Mouse (Mus musculus) forebrain, embryonic 16.5 days (tissue): Measurements from ENCODE around the gene Rbbp6. TPM values are rescaled to one million over a fixed set of nuclear protein-coding genes. Genes with fewer than 3 reads are reported as not detected.

Experiments used
- ATAC-seq: fragments of 200-750 bp; cut with Nextera tagmentation; 2 replicates; pipeline ENCODE4 v1.8.0; 2017; ENCODE audit warnings: mild to moderate bottlenecking, moderate library complexity
- H3K27ac ChIP-seq: fragments of 300-500 bp; sonication (generic); 2 replicates; pipeline ENCODE4 v1.5.1; 2014; ENCODE audit warnings: low read length, control low read depth
- H3K27me3 ChIP-seq: fragments of 300-500 bp; sonication (generic); replicated peaks from 2 replicates; pipeline ENCODE4 v1.6.1; 2014; ENCODE audit warnings: low read length; ENCODE audit not compliant: control insufficient read depth, insufficient read depth
- H3K36me3 ChIP-seq: fragments of 300-500 bp; sonication (generic); 2 replicates; pipeline ENCODE4 v1.6.1; 2014; ENCODE audit not compliant: control insufficient read depth, insufficient read depth
- H3K4me1 ChIP-seq: fragments of 300-500 bp; sonication (generic); replicated peaks from 2 replicates; pipeline ENCODE4 v1.6.1; 2014; ENCODE audit warnings: low read length; ENCODE audit not compliant: control insufficient read depth, insufficient read depth
- H3K4me2 ChIP-seq: fragments of 300-500 bp; sonication (generic); 2 replicates; pipeline ENCODE4 v1.6.1; 2014; ENCODE audit warnings: mild to moderate bottlenecking, low read length, control low read depth
- H3K4me3 ChIP-seq: fragments of 300-500 bp; sonication (generic); replicated peaks from 2 replicates; pipeline ENCODE4 v1.5.1; 2014; ENCODE audit warnings: mild to moderate bottlenecking, low read length, control low read depth
- H3K9ac ChIP-seq: fragments of 300-500 bp; sonication (generic); replicated peaks from 2 replicates; pipeline ENCODE4 v1.6.1; 2014; ENCODE audit warnings: low read depth, low read length, control low read depth
- H3K9me3 ChIP-seq: fragments of 300-500 bp; sonication (generic); 2 replicates; pipeline ENCODE4 v1.6.1; 2016; ENCODE audit warnings: low read length; ENCODE audit not compliant: control insufficient read depth
- WGBS: fragments of 180-500 bp; shearing (Covaris S2); extraction: QIAGEN DNeasy Blood & Tissue Kit; methylation state at CpG from one replicate; pipeline ENCODE4 v1.1.7; 2014; 5-methylcytosine and 5-hydroxymethylcytosine counted together
- polyA plus RNA-seq: library from polyadenylated mRNA; unstranded; fragments of >200 nt; fragmentation: Nextera tagmentation; extraction: Ambion mirVana; gene quantifications from 2 replicates; pipeline ENCODE4 v1.2.1, GENCODE M21; 2015

Rbbp6 gene
- polyA plus RNA-seq, result 26.9 and 28.2 TPM in 2 replicates

- no peak for ATAC-seq
- no peaks in the 10 kb centered on the region; the same call in 1 of the 2 replicates for H3K4me1 ChIP-seq
- H3K4me3 ChIP-seq, result no peak within 1 kb of the TSS
- no peak within 1 kb of the TSS for H3K27ac ChIP-seq
- no peaks in the 10 kb centered on the region for H3K36me3 ChIP-seq
- H3K9ac ChIP-seq, result no peak within 1 kb of the TSS
- WGBS, result 78% methylated on average over 5 of the region's 5 CpGs
- H3K9me3 ChIP-seq, result no peaks in the 10 kb centered on the region
- H3K4me2 ChIP-seq, result no peak within 1 kb of the TSS
- no peaks in the 10 kb centered on the region for H3K27me3 ChIP-seq
Observed at GRCm38 (mm10) chr7:122965386-122965785, at the start of gene Rbbp6. Gene Rbbp6, plus strand, starts transcription at chr7:122965686.

- Histone ChIP-seq H3K9me3 (no peaks in the 10 kb centered on the region), H3K4me2 (0 out of 2 replicates have a peak overlapping the region, but pooled peaks have one; percentile 25), H3K27me3 (no peaks in the 10 kb centered on the region), H3K9ac (no peak overlapping the region), H3K4me1 (no peaks in the 10 kb centered on the region), H3K27ac (no peak overlapping the region), H3K36me3 (no peaks in the 10 kb centered on the region), H3K4me3 (no peak overlapping the region)
- peak; percentile 77 for ATAC-seq
- WGBS, result 43% methylated on average over 13 of the region's 13 CpGs
Observed at GRCm38 (mm10) chr7:122919728-122920582, 45.5 kb upstream of the Rbbp6 start.

DNA sequence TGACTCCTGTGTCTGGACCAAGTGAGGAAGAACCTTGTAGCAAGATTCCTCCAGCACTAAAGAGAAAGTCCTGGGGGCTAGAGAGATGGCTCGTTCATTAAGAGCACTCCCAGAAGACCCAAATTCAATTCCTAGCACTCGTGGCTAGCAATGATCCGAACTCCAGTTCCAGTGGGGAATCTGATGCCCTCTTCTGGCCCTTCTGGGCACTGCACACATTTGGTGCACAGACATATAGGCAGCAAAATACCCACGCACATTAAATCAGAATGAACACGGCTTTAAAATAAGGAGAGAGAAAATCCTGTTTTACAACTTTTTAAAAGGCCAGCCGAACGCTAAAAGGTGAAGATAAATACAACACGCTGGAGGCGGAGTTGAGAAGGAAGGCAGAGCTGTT, 43.9 kb upstream of the Rbbp6 start:
- 83% methylated on average over 9 of the region's 9 CpGs for WGBS
- Histone ChIP-seq H3K27ac (no peak overlapping the region), H3K9ac (no peak overlapping the region), H3K36me3 (no peaks in the 10 kb centered on the region), H3K9me3 (no peaks in the 10 kb centered on the region), H3K4me2 (no peak overlapping the region), H3K27me3 (no peaks in the 10 kb centered on the region), H3K4me3 (no peak overlapping the region), H3K4me1 (no peaks in the 10 kb centered on the region)
- no peak for ATAC-seq

- Histone ChIP-seq H3K27ac (no peak overlapping the region), H3K4me2 (no peak overlapping the region), H3K4me3 (no peak overlapping the region), H3K27me3 (no peaks in the 10 kb centered on the region), H3K9ac (no peak overlapping the region), H3K36me3 (no peaks in the 10 kb centered on the region), H3K4me1 (no peaks in the 10 kb centered on the region), H3K9me3 (no peaks in the 10 kb centered on the region)
- 72% methylated on average over 3 of the region's 3 CpGs for WGBS
- ATAC-seq, result no peak
Observed at GRCm38 (mm10) chr7:122924256-122924655, 41.2 kb upstream of the Rbbp6 start.

DNA sequence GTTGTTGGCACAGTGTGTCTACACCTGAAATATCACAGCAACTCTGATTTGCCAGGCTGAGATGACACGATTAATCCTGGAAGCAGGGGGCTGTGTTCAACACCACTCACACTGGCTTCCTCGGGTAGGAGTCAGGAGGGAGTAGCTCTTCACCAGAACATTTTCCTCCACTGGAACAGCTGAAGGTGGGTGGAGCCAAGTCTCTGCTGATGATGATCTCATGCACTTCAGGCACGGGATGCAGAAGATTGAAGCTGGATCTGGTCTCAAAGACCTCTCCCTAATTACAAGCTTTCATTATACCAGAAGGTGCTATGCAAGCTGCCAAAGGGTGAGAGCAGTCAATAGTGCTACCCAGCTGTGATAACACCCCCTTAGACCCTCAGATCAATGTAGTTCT, 35.0 kb upstream of the Rbbp6 start:
- 31% methylated on average over 3 of the region's 3 CpGs for WGBS
- no peak for ATAC-seq
- no peak overlapping the region for H3K9ac ChIP-seq
- H3K9me3 ChIP-seq, result no peaks in the 10 kb centered on the region
- H3K4me3 ChIP-seq, result no peak overlapping the region
- H3K4me1 ChIP-seq, result no peaks in the 10 kb centered on the region; the same call in 1 of the 2 replicates
- H3K36me3 ChIP-seq, result no peaks in the 10 kb centered on the region
- H3K27me3 ChIP-seq, result no peaks in the 10 kb centered on the region
- H3K4me2 ChIP-seq, result no peak overlapping the region
- H3K27ac ChIP-seq, result no peak overlapping the region

GRCm38 (mm10) chr7:122932171-122932570, 33.3 kb upstream of the Rbbp6 start:
- 38% methylated on average over 1 of the region's 1 CpGs for WGBS
- H3K4me2 ChIP-seq, result no peak overlapping the region

DNA sequence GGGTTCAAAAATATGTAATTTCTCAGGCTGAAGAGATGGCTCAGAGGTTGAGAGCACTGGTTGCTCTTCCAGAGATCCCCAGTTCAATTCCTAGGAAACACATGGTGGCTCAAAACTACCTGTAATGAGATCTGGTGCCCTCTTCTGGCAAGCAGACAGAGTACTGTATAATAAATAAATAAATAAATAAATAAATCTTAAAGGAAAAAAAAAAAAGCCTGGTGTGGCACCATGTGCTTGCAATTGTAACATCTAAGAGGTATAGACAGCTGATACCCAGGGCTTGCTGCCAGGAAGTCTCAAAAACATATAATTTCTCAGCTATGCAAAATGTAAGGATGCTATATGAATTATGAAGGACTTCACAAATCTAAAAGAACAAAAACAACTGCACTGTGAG, 28.9 kb upstream of the Rbbp6 start:
- Histone ChIP-seq H3K4me1 (no peaks in the 10 kb centered on the region), H3K27ac (no peak overlapping the region), H3K9ac (no peak overlapping the region), H3K36me3 (no peaks in the 10 kb centered on the region), H3K4me3 (no peak overlapping the region), H3K27me3 (no peaks in the 10 kb centered on the region), H3K4me2 (no peak overlapping the region), H3K9me3 (no peaks in the 10 kb centered on the region)
- ATAC-seq, result no peak

More at GRCm38 (mm10) chr7:122932171-122932570, 33.3 kb upstream of the Rbbp6 start:
- Histone ChIP-seq H3K36me3 (no peaks in the 10 kb centered on the region), H3K27me3 (no peaks in the 10 kb centered on the region), H3K9me3 (no peaks in the 10 kb centered on the region), H3K4me1 (no peaks in the 10 kb centered on the region; the same call in 1 of the 2 replicates), H3K4me3 (no peak overlapping the region), H3K27ac (no peak overlapping the region), H3K9ac (no peak overlapping the region)
- no peak for ATAC-seq

GRCm38 (mm10) chr7:122938197-122938596, 27.3 kb upstream of the Rbbp6 start:
- no peak for ATAC-seq
- Histone ChIP-seq H3K4me1 (no peaks in the 10 kb centered on the region), H3K36me3 (no peaks in the 10 kb centered on the region), H3K4me2 (no peak overlapping the region), H3K27me3 (no peaks in the 10 kb centered on the region), H3K9ac (no peak overlapping the region), H3K27ac (no peak overlapping the region), H3K4me3 (no peak overlapping the region), H3K9me3 (no peaks in the 10 kb centered on the region)
- 42% methylated on average over 1 of the region's 1 CpGs for WGBS

DNA sequence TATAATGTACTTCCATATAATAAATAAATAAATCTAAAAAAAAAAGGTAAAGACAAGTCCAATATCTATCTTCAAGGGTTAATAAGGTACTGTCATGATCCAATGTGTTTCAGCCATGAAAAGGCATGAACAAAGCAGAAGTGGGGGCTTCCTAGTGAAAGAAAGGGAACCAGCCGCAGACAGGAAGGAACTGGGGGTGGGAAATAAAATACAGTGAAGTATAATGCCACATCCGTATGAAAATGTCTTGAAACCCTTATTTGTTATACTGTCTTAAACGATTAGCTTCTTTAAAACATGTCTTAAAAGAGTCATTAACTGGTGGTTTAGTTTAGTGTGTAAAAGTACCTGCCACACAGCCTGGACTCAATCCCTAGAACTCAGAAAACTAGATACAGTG, 26.3 kb upstream of the Rbbp6 start:
- H3K4me3 ChIP-seq, result no peak overlapping the region
- H3K9me3 ChIP-seq, result no peaks in the 10 kb centered on the region
- H3K4me1 ChIP-seq, result no peaks in the 10 kb centered on the region
- H3K27ac ChIP-seq, result no peak overlapping the region
- H3K4me2 ChIP-seq, result no peak overlapping the region
- no peak for ATAC-seq
- H3K36me3 ChIP-seq, result no peaks in the 10 kb centered on the region
- no peak overlapping the region for H3K9ac ChIP-seq
- H3K27me3 ChIP-seq, result no peaks in the 10 kb centered on the region
- 81% methylated on average over 3 of the region's 3 CpGs for WGBS
